Mouse (Mus musculus) right cerebral cortex, adult 2 months (tissue): ENCODE measurements around the gene Phf14.

Source experiments
- DNase-seq, 2 experiments: peaks; one replicate each; pipeline ENCODE4 v3.0.0; 2021 to 2022; ENCODE audit warnings: low spot score in 2 of 2

Phf14 gene

GRCm38 (mm10) chr6:12020738-12021137 is 113.1 kb downstream of the Phf14 start:
- no peak for DNase-seq

GRCm38 (mm10) chr6:12021480-12021879 is 113.9 kb downstream of the Phf14 start:
- no peak for DNase-seq

DNA sequence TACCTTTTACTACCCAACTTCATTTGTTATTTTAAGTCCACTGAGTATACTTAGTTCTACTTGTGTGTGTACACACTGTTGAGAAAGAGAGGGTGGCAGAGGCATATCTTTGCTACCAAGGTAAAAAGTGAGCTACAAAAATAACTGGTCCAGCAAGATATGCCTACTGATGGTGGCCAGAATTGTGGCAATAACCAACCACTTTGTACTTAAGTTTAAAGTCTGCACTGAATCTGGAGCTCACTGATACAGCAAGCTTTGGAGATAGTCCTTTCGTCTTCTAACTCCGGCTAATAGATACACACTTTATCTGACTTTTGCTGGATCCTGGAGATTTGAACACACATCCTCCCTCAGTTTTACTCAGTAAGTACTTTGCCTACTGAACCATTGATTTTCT is 115.8 kb downstream of the Phf14 start:
- DNase-seq = no peak

DNA sequence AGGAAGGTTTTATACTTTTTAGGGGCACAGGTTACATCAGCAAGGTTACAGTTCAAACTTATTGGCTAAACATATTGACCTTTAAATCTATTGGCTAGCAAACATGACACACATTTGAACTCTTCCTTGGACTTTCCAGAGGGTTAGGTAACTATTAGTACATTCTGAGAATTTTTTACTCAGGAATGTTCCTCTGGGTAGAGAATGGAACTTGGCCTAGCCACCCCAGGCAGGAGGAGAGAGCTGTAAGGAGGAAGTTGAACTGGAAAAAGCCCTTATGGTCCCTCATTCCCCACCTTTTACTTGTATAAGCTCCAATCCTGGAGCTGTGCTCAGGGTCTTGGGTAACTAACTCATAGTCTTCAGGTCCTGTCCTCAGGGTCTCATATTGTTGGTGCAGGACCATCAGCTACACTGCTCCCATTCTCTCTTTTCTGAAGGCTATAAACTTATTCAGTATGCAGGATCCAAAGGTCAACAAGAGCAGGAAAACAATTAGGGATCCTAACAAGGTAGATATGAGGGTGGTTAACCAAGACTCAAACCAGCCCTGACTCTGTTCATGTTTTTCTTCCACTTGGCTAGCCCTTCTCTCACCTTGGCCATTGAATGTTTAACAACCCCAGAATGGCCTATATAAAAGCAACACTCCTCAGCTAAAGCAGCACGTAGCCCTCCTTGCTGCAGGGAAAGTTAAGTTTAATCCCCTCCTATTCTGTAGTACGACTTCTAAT is 119.4 kb downstream of the Phf14 start:
- no peak for DNase-seq

DNA sequence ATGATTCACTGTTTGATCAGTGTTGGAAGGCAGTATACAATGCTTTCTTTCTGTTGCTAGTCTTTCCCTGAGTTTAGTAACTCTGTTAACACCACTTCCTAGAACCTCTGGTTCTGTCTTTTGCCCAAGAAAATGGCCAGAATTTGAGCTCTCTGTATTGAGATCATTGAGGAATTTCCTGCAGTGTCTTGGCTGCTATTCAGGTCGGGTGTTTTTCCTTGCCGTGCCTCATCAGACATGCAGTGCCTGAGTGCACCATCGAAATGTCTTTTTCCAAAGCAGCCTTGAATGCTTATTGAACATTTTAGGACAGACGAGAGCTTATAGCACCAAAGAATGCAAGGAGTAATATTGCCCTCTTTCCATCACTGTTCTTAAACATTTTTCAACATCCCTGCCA is 127.0 kb downstream of the Phf14 start:
- no peak for DNase-seq

DNA sequence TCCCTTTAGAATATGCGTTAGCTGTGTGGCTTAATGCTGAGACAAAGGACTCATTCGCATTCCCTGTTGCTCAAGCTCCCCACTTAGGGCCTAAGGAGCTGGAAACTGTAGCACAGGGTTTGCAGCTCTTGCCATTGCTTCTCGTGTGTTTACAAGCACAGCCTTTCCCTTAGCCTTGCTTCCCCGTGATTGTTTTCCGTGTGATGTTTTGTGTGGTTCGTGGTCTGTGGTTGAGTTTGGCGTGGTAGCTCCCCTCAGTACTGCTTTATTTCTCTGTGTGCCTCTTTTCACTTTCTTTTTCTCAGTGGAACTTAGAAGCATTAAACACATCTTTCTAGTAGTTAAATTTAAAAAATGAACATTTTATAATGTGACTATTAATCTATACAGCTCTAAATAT is 130.7 kb downstream of the Phf14 start:
- DNase-seq = no peak

GRCm38 (mm10) chr6:12052884-12053283 is 145.3 kb downstream of the Phf14 start:
- DNase-seq = no peak

DNA sequence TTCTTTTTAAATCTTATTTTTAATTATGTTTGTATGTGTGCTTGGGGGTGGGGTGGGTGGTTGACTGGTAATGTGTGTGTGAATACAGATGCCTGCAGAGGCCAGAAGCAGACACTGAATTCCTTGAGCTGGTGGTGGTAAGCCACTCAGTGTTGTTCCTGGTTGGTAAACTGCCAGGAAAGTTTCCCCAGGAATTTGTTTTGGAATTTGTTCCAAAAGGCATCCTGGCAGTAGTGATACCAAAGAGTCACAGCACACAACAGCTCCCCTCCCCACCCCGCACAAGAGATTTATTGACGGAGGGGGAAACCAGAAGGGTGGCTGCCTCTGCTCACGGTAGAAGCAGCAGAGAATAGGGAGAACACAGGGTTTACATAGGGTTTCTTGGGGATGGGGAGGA is 146.5 kb downstream of the Phf14 start:
- no peak for DNase-seq

DNA sequence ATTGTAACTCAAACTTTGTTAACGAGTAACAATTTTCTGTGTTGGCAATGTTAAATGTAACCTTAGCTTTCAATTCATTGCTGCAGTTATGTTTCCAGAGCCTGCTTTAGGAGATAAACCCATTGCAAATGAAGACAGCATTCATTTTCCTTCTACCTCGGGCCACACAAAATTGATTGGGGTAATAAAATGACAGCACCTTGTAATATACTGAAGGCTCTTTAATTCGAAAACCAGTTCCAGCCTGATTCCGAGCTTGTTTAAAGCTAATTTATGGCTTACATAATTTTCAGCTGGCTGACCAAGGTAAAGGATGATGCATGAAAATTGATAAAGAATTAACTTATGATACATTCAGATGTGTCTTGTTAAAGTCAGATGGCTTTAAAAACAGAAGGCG is 151.1 kb downstream of the Phf14 start:
- DNase-seq = no peak

- DNase-seq = no peak
These were observed 152.4 kb downstream of the Phf14 start for GRCm38 (mm10) chr6:12059971-12060370.

GRCm38 (mm10) chr6:12060452-12061140 is 153.0 kb downstream of the Phf14 start:
- DNase-seq = no peak

- no peak for DNase-seq
These were observed 160.3 kb downstream of the Phf14 start for GRCm38 (mm10) chr6:12067956-12068355.

- DNase-seq = no peak
These were observed 161.7 kb downstream of the Phf14 start for GRCm38 (mm10) chr6:12069357-12069756.

DNA sequence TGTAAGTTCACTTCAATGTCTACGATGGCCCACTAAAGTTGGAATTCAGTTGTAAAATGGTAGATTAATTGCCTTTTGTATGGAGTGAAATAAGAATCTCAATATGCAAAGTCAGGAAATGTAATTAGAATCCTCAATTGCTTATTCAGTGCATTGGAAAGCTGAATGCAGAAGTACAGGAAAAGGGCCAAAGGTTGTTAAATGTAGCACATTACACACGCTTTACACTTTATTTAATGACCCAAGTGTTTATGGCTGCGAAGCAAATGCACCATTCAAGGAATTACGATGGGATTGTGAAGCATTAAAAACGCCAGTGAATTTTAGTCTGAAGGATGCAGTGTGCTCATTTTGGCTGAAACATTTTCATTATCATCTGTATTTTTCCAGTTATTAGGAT is 167.0 kb downstream of the Phf14 start:
- no peak for DNase-seq

DNA sequence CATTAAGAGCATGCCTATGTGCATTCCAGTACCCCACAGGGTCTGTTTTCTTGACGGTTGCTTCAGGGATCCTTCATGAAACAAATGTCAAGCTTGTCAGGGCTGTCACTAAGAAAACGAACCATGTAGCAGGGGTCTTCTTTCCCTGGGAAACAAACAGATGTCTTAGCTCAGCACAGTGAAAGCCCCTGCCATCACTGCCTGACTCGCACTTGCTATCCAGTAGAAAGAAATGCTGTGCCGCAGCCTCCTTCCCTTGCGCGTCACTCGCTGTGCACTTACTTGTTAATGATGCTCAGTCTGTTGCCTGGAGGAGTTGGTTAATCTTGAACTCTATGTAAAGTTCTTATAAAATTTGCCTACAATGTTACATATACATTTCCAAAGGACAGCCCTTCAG is 169.7 kb downstream of the Phf14 start:
- no peak for DNase-seq

- DNase-seq = no peak
These were observed 170.4 kb downstream of the Phf14 start for GRCm38 (mm10) chr6:12077880-12078618.

DNA sequence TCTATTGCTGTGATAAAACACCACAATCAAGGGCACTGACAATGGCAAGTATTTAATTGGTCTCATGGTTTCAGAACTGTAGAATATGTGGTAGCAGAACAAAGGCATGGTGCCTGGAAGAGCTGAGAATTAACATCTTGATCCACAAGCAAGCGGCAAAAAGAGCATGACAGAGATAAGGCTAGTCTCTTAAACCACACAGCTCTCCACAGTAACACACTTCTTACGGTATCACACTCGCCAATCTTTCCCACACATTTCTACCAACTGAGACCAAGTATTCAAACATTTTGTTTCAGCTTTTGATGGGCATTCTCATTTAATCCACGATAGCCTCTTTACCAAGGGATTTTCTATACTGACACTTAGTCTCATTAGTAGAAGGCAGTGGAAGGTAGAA is 171.7 kb downstream of the Phf14 start:
- no peak for DNase-seq

DNA sequence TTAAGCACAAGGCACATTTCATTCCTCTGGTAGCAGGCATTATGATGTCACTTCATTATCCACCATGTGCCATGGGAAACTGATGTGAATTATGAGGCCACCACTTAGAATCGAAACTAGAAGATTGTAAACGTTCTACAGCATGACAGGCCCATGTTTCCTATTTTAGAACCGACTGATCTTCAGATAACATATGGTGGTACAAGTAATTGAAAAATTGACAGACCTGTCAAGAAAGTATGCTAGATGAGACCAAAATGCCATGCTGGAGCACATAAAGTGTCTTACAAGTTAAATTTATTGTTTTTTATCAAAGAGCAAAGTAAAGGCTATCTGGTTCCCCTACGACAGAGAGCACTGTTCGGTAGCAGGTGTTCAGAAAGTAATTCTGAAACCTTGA is 172.8 kb downstream of the Phf14 start:
- DNase-seq = no peak

GRCm38 (mm10) chr6:12081722-12082121 is 174.1 kb downstream of the Phf14 start:
- DNase-seq = no peak

DNA sequence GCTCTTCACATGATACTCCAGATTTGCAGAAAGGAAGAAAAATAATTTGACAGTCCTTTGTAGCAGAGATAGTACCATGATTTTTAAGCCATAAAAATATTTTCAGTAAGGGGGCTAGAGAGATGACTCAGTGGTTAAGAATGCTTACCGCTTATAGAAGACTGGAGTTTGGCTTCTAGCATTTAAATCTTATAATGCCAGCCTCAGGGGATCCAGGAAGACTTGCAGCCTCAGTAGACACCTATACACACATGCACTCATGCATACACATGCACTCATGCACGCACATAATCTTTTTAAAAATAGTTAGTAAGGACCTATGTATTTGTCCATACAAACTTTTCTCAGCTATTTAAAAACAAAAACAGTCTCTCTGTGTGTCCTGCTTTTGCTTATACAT is 174.5 kb downstream of the Phf14 start:
- DNase-seq = no peak

GRCm38 (mm10) chr6:12082531-12083216 is 175.1 kb downstream of the Phf14 start:
- DNase-seq = no peak

GRCm38 (mm10) chr6:12084721-12085120 is 177.1 kb downstream of the Phf14 start:
- peak in 1 of 2 experiments; percentile 14 for DNase-seq
